35 mouse cellular contexts compared by ENCODE assay signal in genomic region chr9:119378231-119378630, GRCm38 (mm10). TPM values are rescaled to one million over a fixed set of nuclear protein-coding genes. Genes with fewer than 3 reads are reported as not detected.
"Had no signal": no experiment of that assay in that cellular context is flagged by ENCODE, and none has a peak within 500 bp of the region (broad histone marks: within the 10 kb centered on the region; RNA-seq: fewer than 3 reads in every experiment).

No protein-coding gene starts in this region.

- H3K4me1 ChIP-seq: hindbrain, embryonic 12.5 days; intestine, embryonic 15.5 days; limb, embryonic 13.5 days; limb, embryonic 15.5 days; liver, embryonic 12.5 days had no signal

- H3K36me3 ChIP-seq: intestine, embryonic 15.5 days had no signal

- ATAC-seq: hindbrain, embryonic 16.5 days; inflammation-experienced regulatory T-cells, adult 6 months; intestine, embryonic 15.5 days; intestine, postnatal 0 days; liver, embryonic 12.5 days had no signal

- H3K4me3 ChIP-seq: gastrocnemius, adult 2 months; heart, embryonic 10.5 days; heart, embryonic 12.5 days; hindbrain, embryonic 10.5 days; hindbrain, embryonic 12.5 days; intestine, embryonic 15.5 days; layer of hippocampus, adult 2 months; limb, embryonic 13.5 days; limb, embryonic 15.5 days; liver, embryonic 12.5 days had no signal

- H3K9me3 ChIP-seq: heart, embryonic 10.5 days; heart, embryonic 12.5 days; hindbrain, embryonic 10.5 days; hindbrain, embryonic 12.5 days; intestine, embryonic 15.5 days; limb, embryonic 13.5 days; limb, embryonic 15.5 days; liver, embryonic 12.5 days had no signal

- H3K4me2 ChIP-seq: heart, embryonic 12.5 days; hindbrain, embryonic 12.5 days; hindbrain, embryonic 14.5 days; intestine, embryonic 15.5 days; limb, embryonic 13.5 days; limb, embryonic 15.5 days; liver, embryonic 12.5 days had no signal

- DNase-seq: gastrocnemius, adult 2 months; gastrocnemius, postnatal 10 days; gastrocnemius, postnatal 25 days; heart, adult 18-20 months; heart, postnatal 10 days; heart, postnatal 4 days; kidney, adult 2 months; kidney, adult 9 months; kidney, postnatal 10 days; kidney, postnatal 25 days; kidney, postnatal 4 days; layer of hippocampus, postnatal 36 days; left cerebral cortex, postnatal 4 days had no signal

- H3K27ac ChIP-seq: gastrocnemius, adult 2 months; heart, embryonic 10.5 days; hindbrain, embryonic 10.5 days; hindbrain, embryonic 12.5 days; hindbrain, embryonic 14.5 days; intestine, embryonic 15.5 days; layer of hippocampus, adult 2 months; limb, embryonic 13.5 days; limb, embryonic 15.5 days; liver, embryonic 12.5 days; liver, embryonic 14.5 days had no signal

- H3K9ac ChIP-seq: heart, embryonic 12.5 days; hindbrain, embryonic 12.5 days; hindbrain, embryonic 14.5 days; intestine, embryonic 15.5 days; limb, embryonic 13.5 days; limb, embryonic 15.5 days; liver, embryonic 12.5 days; liver, embryonic 14.5 days had no signal

- H3K27me3 ChIP-seq: heart, embryonic 12.5 days; hindbrain, embryonic 12.5 days; intestine, embryonic 15.5 days; limb, embryonic 13.5 days; limb, embryonic 15.5 days; liver, embryonic 12.5 days had no signal

RNA-seq across cellular contexts. Expression of gene Slc22a14, which starts 12.9 kb away (rescaled TPM):
- total RNA-seq: gastrocnemius, adult 2 months; gastrocnemius, postnatal 10 days; gastrocnemius, postnatal 25 days; heart, adult 18-20 months; layer of hippocampus, adult 2 months; layer of hippocampus, postnatal 10 days; layer of hippocampus, postnatal 36 days; left cerebral cortex, adult 18-20 months; left cerebral cortex, adult 8-10 months; left cerebral cortex, postnatal 10 days; left cerebral cortex, postnatal 25 days; left cerebral cortex, postnatal 4 days; liver, adult 2 months had no signal
- polyA plus RNA-seq: heart, embryonic 10.5 days; heart, embryonic 12.5 days; heart, embryonic 14.5 days; hindbrain, embryonic 12.5 days; hindbrain, embryonic 14.5 days; inflammation-experienced regulatory T-cells, adult 6 months; intestine, postnatal 0 days; limb, embryonic 11.5 days; limb, embryonic 15.5 days; liver, adult 2 months; liver, embryonic 12.5 days; liver, embryonic 14.5 days had no signal

RNA-seq across cellular contexts. Expression of gene Acvr2b, which starts 23.7 kb away (rescaled TPM):
- polyA plus RNA-seq: inflammation-experienced regulatory T-cells, adult 6 months had no signal
